Mouse (Mus musculus): Measurements from ENCODE around the gene Gdpd1.

DNA sequence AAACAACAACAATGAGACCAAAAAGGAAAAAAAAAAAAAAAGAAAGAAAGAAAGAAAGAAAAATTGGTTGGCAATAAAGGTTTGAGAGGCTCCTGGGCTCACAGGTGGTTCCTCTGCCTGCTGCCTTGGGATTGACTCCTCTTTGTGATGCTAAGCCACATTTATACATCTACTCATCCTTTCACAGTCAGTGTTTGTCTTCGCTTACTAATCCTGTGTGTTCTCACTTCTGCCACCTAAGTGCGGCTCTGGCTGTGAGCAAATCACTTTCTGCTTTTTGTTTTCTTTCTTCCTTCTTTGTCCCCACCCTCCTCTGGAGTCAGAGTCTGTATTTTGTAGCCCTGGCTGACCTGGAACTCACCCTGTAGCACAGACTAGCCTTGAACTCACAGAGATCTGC lies 77.6 kb downstream of the Gdpd1 start:
- TF ChIP-seq CTCF (IDR thresholded peaks at IDR 0.05; ENCODE audit: extremely low read depth, insufficient read depth, low read length) (no peak), POLR2A (IDR thresholded peaks at IDR 0.05; ENCODE audit: extremely low read depth, insufficient read depth, low read length) (no peak)

All from cortical plate, adult 2 months (tissue).